Mouse (Mus musculus): Measurements from ENCODE around the gene Pde4a. TPM values are rescaled to one million over a fixed set of nuclear protein-coding genes. Genes with fewer than 3 reads are reported as not detected.
A peak's percentile ranks its signal among the peaks of the same experiment; 100 is the strongest.

Pde4a gene
- polyA plus RNA-seq, 1 experiment from 2014 or later: 12.8 TPM

- WGBS: 58% methylated on average over 23 of the region's 23 CpGs
- Histone ChIP-seq H3K27ac (no peak overlapping the region), H3K27me3 (no peaks in the 10 kb centered on the region; the same call in 1 of the 2 replicates), H3K9ac (no peak overlapping the region), H3K4me1 (peaks cover 13% of the 10 kb centered on the region), H3K4me2 (no peak overlapping the region), H3K4me3 (replicated peaks) (no peak overlapping the region), H3K9me3 (no peaks in the 10 kb centered on the region), H3K36me3 (replicated peaks) (peaks cover 57% of the 10 kb centered on the region)
- no peak for ATAC-seq (ENCODE audit: low FRiP score)
Measured at GRCm38 (mm10) chr9:21231551-21231950, 66.0 kb downstream of the Pde4a start.

GRCm38 (mm10) chr9:21232867-21233266, 67.4 kb downstream of the Pde4a start:
- H3K4me1 ChIP-seq: peaks cover 18% of the 10 kb centered on the region
- peaks cover 57% of the 10 kb centered on the region for H3K36me3 ChIP-seq (replicated peaks)
- H3K4me3 ChIP-seq (replicated peaks): no peak overlapping the region
- 94% methylated on average over 5 of the region's 5 CpGs for WGBS
- no peak overlapping the region for H3K4me2 ChIP-seq
- no peak overlapping the region for H3K27ac ChIP-seq
- H3K27me3 ChIP-seq: no peaks in the 10 kb centered on the region
- no peaks in the 10 kb centered on the region for H3K9me3 ChIP-seq
- ATAC-seq (ENCODE audit: low FRiP score): no peak
- H3K9ac ChIP-seq: no peak overlapping the region

- Histone ChIP-seq H3K9ac (no peak overlapping the region), H3K4me1 (peaks cover 17% of the 10 kb centered on the region), H3K27me3 (no peaks in the 10 kb centered on the region), H3K27ac (no peak overlapping the region), H3K9me3 (no peaks in the 10 kb centered on the region), H3K36me3 (replicated peaks) (peaks cover 57% of the 10 kb centered on the region), H3K4me3 (replicated peaks) (no peak overlapping the region), H3K4me2 (no peak overlapping the region)
- 87% methylated on average over 29 of the region's 29 CpGs for WGBS
- no peak for ATAC-seq (ENCODE audit: low FRiP score)
Measured at GRCm38 (mm10) chr9:21233366-21233765, 67.9 kb downstream of the Pde4a start.

- Histone ChIP-seq H3K4me3 (replicated peaks) (no peak overlapping the region), H3K4me2 (no peak overlapping the region), H3K4me1 (peaks cover 17% of the 10 kb centered on the region), H3K9ac (no peak overlapping the region), H3K27ac (no peak overlapping the region), H3K36me3 (replicated peaks) (peaks cover 57% of the 10 kb centered on the region), H3K9me3 (no peaks in the 10 kb centered on the region), H3K27me3 (no peaks in the 10 kb centered on the region)
- no peak for ATAC-seq (ENCODE audit: low FRiP score)
- 90% methylated on average over 28 of the region's 28 CpGs for WGBS
Measured at GRCm38 (mm10) chr9:21233805-21234204, 68.3 kb downstream of the Pde4a start.

- peaks cover 46% of the 10 kb centered on the region for H3K36me3 ChIP-seq (replicated peaks)
- H3K27me3 ChIP-seq: peaks cover 4% of the 10 kb centered on the region; the same call in 1 of the 2 replicates
- no peak overlapping the region for H3K4me3 ChIP-seq (replicated peaks)
- H3K9ac ChIP-seq: no peak overlapping the region
- no peak overlapping the region for H3K27ac ChIP-seq
- H3K4me1 ChIP-seq: peaks cover 23% of the 10 kb centered on the region
- no peaks in the 10 kb centered on the region for H3K9me3 ChIP-seq
- H3K4me2 ChIP-seq: no peak overlapping the region
- ATAC-seq (ENCODE audit: low FRiP score): no peak
- 86% methylated on average over 4 of the region's 4 CpGs for WGBS
Measured at GRCm38 (mm10) chr9:21235341-21235740, 69.8 kb downstream of the Pde4a start.

- ATAC-seq (ENCODE audit: low FRiP score): no peak
- Histone ChIP-seq H3K9ac (peak overlapping the region; percentile 97), H3K4me2 (peak overlapping the region; percentile 77), H3K9me3 (no peaks in the 10 kb centered on the region), H3K36me3 (replicated peaks) (peaks cover 32% of the 10 kb centered on the region), H3K4me3 (replicated peaks) (peak overlapping the region; percentile 86), H3K27me3 (peaks cover 15% of the 10 kb centered on the region), H3K27ac (no peak overlapping the region), H3K4me1 (peaks cover 23% of the 10 kb centered on the region)
- WGBS: 87% methylated on average over 25 of the region's 25 CpGs
Measured at GRCm38 (mm10) chr9:21236991-21237367, 71.5 kb downstream of the Pde4a start.

- 17% methylated on average over 19 of the region's 19 CpGs for WGBS
Measured at GRCm38 (mm10) chr9:21237368-21238003, 72.0 kb downstream of the Pde4a start.

GRCm38 (mm10) chr9:21238004-21238732, 72.7 kb downstream of the Pde4a start:
- peak overlapping the region; percentile 77 for H3K4me2 ChIP-seq
- peaks cover 25% of the 10 kb centered on the region for H3K36me3 ChIP-seq (replicated peaks)
- peak overlapping the region; percentile 97 for H3K9ac ChIP-seq
- H3K4me3 ChIP-seq (replicated peaks): peak overlapping the region; percentile 86
- 1% methylated on average over 31 of the region's 31 CpGs for WGBS
- H3K4me1 ChIP-seq: peaks cover 23% of the 10 kb centered on the region
- peak overlapping the region; percentile 88 for H3K27ac ChIP-seq
- ATAC-seq (ENCODE audit: low FRiP score): peak; percentile 21
- no peaks in the 10 kb centered on the region for H3K9me3 ChIP-seq
- H3K27me3 ChIP-seq: peaks cover 27% of the 10 kb centered on the region

More at GRCm38 (mm10) chr9:21237368-21238003, 72.0 kb downstream of the Pde4a start:
- Histone ChIP-seq H3K9ac (peak overlapping the region; percentile 97), H3K4me3 (replicated peaks) (peak overlapping the region; percentile 86), H3K36me3 (replicated peaks) (peaks cover 32% of the 10 kb centered on the region), H3K4me2 (peak overlapping the region; percentile 77), H3K27me3 (peaks cover 21% of the 10 kb centered on the region), H3K9me3 (no peaks in the 10 kb centered on the region), H3K4me1 (peaks cover 23% of the 10 kb centered on the region), H3K27ac (peak overlapping the region; percentile 88)
- peak; percentile 43 for ATAC-seq (ENCODE audit: low FRiP score)

- Histone ChIP-seq H3K4me1 (peaks cover 26% of the 10 kb centered on the region), H3K27me3 (peaks cover 35% of the 10 kb centered on the region), H3K9ac (peak within 1 kb of the TSS; percentile 97), H3K4me3 (replicated peaks) (peak within 1 kb of the TSS; percentile 86), H3K9me3 (no peaks in the 10 kb centered on the region), H3K27ac (peak within 1 kb of the TSS; percentile 88), H3K4me2 (peak within 1 kb of the TSS; percentile 77), H3K36me3 (replicated peaks) (peaks cover 18% of the 10 kb centered on the region)
- peak; percentile 87 for ATAC-seq (ENCODE audit: low FRiP score)
- WGBS: under 1% methylated on average over 66 of the region's 90 CpGs
Measured at GRCm38 (mm10) chr9:21238733-21239464, 73.4 kb downstream of the Pde4a start, which contains the start of gene Keap1. Keap1 (minus strand) TSS chr9:21239361.

- 36% methylated on average over 4 of the region's 4 CpGs for WGBS
Measured at GRCm38 (mm10) chr9:21239465-21239848, 73.9 kb downstream of the Pde4a start.

GRCm38 (mm10) chr9:21241343-21241742, 75.8 kb downstream of the Pde4a start:
- Histone ChIP-seq H3K4me3 (replicated peaks) (no peak overlapping the region), H3K4me1 (peaks cover 41% of the 10 kb centered on the region), H3K36me3 (replicated peaks) (no peaks in the 10 kb centered on the region), H3K4me2 (no peak overlapping the region), H3K27ac (no peak overlapping the region), H3K9me3 (no peaks in the 10 kb centered on the region), H3K27me3 (peaks cover 59% of the 10 kb centered on the region), H3K9ac (no peak overlapping the region)
- 3% methylated on average over 11 of the region's 11 CpGs for WGBS
- no peak for ATAC-seq (ENCODE audit: low FRiP score)

More at GRCm38 (mm10) chr9:21239465-21239848, 73.9 kb downstream of the Pde4a start:
- H3K27me3 ChIP-seq: peaks cover 40% of the 10 kb centered on the region
- peak overlapping the region; percentile 97 for H3K9ac ChIP-seq
- peaks cover 31% of the 10 kb centered on the region for H3K4me1 ChIP-seq
- H3K36me3 ChIP-seq (replicated peaks): peaks cover 13% of the 10 kb centered on the region
- ATAC-seq (ENCODE audit: low FRiP score): no peak
- no peak overlapping the region; the same call in 1 of the 2 replicates for H3K27ac ChIP-seq
- H3K4me2 ChIP-seq: peak overlapping the region; percentile 77
- no peaks in the 10 kb centered on the region for H3K9me3 ChIP-seq
- H3K4me3 ChIP-seq (replicated peaks): peak overlapping the region; percentile 86

GRCm38 (mm10) chr9:21243826-21244427, 78.4 kb downstream of the Pde4a start:
- WGBS: 4% methylated on average over 42 of the region's 42 CpGs
- ATAC-seq (ENCODE audit: low FRiP score): no peak
- Histone ChIP-seq H3K27me3 (peaks cover 83% of the 10 kb centered on the region), H3K4me2 (peak overlapping the region; percentile 69), H3K9me3 (no peaks in the 10 kb centered on the region), H3K4me3 (replicated peaks) (peak overlapping the region; percentile 43), H3K27ac (no peak overlapping the region), H3K4me1 (peaks cover 27% of the 10 kb centered on the region), H3K9ac (peak overlapping the region; percentile 48), H3K36me3 (replicated peaks) (no peaks in the 10 kb centered on the region)
